Mouse (Mus musculus): Measurements from ENCODE around the gene Sdk1.

The Sdk1 gene

DNA sequence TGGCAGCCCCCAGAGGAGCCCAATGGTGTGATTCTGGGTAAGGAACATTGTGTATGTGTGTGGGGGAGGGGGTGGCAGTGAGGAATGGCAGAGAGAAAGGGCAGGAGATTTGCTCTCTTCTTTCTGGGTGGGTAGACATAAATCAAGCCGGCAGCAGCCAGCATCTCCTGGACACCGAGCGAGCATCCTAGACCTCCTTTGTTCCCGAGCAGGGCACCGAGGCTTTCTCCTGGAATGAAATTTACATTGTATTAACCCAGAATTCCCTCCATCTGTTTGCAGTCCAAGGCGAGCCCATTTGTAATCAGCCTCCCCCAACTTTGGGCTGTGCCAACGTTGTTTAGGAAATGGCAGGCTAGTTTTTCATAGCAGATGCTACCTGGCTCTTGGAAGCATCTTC is 858.9 kb downstream of the Sdk1 start:
- in situ Hi-C loops (cut with MboI, MseI) = no loop called here

DNA sequence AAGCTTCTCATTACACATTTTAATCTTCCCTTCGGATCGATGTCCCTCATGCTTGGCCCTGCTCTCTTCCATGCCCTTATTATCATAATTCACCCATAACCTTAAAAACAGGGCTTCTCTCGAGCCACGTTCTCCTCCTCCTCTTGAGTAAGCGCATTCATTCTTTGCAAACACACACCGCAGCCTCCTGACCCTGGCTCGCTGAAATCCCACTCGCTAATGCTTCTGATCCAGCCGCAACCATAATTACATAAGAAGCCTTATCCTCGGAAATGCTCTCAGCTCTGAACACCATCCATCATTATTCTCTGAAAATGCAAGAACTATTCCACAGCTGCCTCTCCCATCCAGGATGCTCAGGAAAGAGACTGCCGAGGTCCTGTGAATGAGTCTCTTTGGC is 866.1 kb downstream of the Sdk1 start:
- in situ Hi-C loops (cut with MboI, MseI) = no loop called here

DNA sequence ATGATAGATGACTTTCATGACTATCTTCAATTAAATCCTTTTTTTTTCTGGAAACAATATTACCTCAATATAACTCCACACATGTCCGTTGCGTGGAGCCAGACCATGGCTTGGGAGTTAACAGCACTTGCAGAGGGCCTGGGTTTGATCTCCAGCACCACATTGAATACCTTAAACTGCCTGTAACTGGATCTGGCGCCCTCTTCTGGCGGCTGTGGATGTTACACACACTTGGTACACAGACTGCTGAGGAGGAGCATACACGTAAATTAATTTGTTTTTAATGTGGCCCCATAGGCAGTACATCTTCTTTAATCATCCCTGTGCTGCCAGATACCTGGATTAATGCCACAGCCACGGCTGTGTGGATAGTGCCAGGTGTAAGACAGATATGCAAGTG is 870.7 kb downstream of the Sdk1 start:
- in situ Hi-C loops (cut with MboI, MseI) = no loop called here

DNA sequence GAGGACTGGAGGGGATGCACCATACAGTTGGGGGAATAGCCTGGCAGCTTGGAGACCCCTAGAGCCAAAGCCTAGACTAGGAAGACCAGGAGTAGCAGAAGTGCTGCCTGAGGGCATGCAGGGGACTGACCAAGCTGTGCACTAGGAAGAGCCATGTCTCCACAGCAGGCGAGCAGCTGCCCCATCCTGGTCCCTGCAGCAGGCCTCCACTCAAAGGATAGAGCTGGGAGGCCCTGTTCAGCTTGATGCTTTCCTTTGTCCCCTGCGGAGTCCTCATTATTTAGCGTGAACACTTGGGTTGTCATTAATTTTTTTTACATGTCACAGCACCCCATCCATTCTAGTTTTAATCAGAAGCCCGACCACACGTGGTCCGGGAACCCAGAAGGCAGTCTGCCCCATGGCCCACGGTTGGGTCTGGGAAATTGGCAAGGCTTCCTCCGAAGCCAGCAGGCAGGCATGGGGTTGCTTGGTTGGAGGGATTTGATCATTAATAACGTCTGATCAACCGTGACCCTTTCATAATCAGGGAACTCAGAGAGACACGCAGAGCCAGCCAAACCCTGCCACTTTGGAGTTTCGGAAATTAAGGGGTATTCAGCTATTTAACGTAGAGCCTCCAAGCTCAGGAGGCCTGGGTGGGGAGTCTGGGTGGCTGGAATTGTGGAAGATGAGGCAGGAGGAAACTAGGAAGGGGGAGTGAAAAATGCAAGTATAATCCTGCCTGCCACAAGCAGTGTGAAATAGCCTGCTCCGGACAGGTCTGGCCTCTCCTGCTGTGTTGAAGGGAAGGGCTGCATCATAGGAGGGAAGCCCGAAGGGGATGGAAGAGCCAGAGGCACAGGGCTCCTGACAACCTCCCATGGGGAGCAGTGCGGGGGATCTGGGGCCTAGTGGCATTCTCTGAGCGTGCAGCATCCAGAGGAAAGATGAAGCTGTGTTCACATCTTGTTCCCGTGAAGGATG is 872.2 kb downstream of the Sdk1 start:
- in situ Hi-C loops (cut with MboI, MseI) = no loop called here

- in situ Hi-C loops (cut with MboI, MseI) = no loop called here
These were observed 886.5 kb downstream of the Sdk1 start for GRCm38 (mm10) chr5:142127779-142128178.

DNA sequence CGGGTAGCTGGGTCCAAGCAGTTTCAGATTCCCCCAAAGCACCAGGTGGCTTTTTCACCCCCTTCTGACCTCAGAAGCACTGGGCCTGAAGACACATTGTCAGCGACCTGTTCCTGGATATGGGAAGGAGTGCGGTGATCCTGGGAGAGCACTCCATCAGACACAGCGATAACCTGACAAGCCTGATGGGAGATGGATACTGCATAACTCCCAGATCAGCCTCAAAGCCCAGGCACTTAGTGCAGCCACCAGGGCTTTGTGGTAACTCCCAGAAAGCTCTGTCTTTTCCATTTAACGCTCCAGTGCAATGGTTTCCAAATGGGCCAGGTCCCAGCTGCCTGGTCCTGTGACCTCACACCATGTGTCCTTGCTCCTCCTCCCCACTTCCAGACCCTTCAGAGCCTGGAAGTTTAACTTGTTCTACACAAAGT is 886.9 kb downstream of the Sdk1 start:
- in situ Hi-C loops (cut with MboI, MseI) = no loop called here

DNA sequence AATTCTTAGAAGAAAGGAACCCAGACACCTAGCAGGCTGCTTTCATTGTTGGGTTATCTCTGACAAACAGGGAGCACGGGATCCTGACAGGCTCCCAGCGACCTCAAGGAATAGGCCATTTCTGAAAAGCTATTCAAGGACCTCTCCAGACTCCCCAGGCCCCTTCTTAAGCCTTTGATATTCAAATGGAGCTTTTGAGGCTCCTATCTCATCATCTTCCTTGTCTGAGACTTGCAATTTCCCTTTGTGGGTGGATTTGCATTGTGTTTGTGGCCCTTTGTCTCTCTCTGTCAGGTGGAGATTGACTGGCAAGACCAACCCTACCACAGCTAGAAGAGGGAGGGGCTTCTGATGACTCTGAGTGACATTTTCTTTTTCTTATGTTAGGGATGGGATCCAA is 888.7 kb downstream of the Sdk1 start:
- in situ Hi-C loops (cut with MboI, MseI) = loop anchor here (5.0 kb wide), 1 partner anchor 352 kb away; no protein-coding TSS in a partner anchor

DNA sequence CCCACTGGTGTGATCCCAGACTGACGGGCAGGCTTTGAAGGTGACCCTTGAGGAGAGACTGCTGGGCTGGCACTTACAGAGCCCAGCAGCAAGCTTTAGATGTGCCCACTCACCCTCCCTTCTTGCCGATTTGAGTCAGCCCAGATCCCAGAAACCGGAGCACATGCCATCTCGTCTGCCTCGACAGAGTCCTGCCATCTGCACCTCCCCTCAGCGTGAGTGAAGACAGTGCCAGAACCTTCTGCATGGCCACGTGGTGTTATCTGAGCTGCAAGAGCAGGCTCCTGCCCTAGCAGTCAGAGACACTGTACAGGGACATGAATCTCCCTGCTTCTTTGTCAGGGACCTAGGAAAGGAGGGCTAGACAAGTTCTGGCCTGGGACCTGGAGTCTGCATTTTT is 898.7 kb downstream of the Sdk1 start:
- in situ Hi-C loops (cut with MboI, MseI) = loop anchor here (5.0 kb wide), 1 partner anchor 72 kb away; no protein-coding TSS in a partner anchor

DNA sequence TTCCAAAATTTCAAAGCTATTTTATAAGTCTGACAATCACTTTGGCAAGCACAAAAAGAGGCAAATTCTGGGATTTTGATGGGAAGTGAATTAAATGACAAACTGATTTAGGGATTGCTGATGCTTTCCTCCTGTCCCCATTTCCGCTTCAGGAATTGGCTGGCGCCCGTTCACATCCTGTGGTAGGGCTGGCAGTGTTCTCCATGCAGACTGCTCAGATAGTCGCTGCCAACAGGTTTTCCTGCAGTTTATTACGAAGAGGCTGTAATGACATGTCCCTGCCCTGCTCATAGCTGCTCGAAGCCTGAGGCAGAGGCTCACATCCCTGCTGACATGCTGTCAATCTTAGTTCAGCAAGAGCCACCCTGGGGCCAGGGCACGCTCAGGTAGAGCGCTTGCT is 908.3 kb downstream of the Sdk1 start:
- in situ Hi-C loops (cut with MboI, MseI) = no loop called here

GRCm38 (mm10) chr5:142150756-142151155 is 909.5 kb downstream of the Sdk1 start:
- in situ Hi-C loops (cut with MboI, MseI) = no loop called here

DNA sequence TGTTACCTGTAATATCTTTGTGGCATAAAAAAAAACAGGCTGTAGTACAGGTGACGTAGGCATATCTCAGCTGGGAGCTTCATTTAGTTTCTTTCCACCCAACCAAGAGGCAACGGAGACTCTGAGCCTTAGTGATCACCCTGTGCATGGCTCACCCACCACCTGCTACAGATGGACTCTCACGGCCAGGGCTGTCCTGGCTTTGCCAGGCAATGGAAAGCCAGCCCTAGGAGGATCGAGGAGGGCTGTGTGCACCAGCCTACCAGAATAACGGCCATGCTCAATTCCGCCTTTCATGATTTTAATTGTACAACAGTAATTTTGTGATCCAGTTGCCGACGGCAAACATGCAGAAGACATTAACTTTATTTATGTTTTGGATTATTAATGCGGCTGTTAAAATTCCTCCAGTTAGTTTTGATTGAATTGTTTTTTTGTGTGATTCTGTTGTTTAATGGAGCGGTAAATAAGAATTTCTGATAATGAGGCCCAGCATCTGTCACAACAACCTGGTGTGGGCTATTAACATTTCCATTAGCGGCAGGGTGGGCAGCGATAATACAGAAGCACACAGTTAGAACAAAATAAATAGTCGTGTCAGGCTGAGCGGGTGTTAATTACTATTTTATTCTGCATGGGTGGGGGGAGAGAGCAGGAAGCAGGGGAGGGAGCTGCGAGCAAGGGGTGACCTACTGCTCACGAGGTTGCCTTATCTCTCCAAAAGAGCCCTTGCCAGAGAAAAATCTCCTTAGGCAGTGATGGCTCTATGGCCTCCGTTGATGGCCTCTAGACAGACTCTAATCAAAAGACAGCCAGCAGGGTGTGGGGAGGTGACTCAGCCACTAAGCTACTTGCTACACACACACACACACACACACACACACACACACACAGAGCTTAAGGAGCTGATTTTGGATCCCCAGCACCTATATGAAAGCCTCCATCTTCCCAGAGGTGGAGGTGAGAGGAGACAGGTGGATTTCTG is 915.9 kb downstream of the Sdk1 start:
- in situ Hi-C loops (cut with MboI, MseI) = no loop called here

- in situ Hi-C loops (cut with MboI, MseI) = no loop called here
These were observed 922.2 kb downstream of the Sdk1 start for GRCm38 (mm10) chr5:142163483-142163882.

- in situ Hi-C loops (cut with MboI, MseI) = no loop called here
These were observed 932.3 kb downstream of the Sdk1 start for GRCm38 (mm10) chr5:142173636-142174035.

- in situ Hi-C loops (cut with MboI, MseI) = no loop called here
These were observed 936.9 kb downstream of the Sdk1 start for GRCm38 (mm10) chr5:142178164-142178563.

- in situ Hi-C loops (cut with MboI, MseI) = no loop called here
These were observed 938.0 kb downstream of the Sdk1 start for GRCm38 (mm10) chr5:142179304-142179703.

- in situ Hi-C loops (cut with MboI, MseI) = no loop called here
These were observed 940.6 kb downstream of the Sdk1 start for GRCm38 (mm10) chr5:142181862-142182261.

DNA sequence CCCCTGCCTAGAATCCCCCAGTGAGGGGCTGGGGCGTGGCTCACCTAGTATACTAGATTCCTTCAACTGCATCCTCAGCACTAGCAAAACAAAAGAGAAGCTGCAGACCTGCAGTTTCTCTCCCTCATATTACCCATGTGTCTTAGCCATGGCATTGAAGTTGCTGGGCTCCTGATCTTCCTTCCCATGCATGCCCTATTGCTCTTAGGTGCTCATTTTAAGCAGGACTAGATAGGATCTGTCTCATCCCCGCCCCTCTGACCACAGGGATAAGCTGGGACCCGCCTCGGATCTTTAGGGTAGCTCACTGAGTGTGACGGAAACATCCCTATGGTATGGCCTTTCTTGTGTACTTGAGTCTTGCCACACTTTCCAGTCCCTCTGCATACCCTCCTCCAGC is 947.5 kb downstream of the Sdk1 start:
- in situ Hi-C loops (cut with MboI, MseI) = no loop called here

DNA sequence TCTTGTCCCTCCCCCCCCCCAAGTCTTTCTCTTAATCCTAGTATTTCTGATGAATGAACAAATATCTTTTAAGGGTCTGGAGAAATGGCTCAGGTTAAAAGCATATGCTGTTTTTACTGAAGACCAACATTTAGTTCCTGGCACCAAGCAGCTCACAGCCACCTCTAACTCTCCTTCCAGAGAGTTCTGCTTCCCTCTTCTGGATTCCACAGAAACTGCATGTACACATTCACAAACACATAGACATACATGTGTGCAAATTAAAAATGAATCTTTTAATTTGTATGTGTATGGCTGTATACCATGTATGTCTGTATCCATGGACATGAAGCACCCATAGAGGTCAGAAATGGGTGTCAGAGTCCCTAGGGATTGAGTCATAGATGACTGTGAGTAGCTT is 968.6 kb downstream of the Sdk1 start:
- in situ Hi-C loops (cut with MboI, MseI) = loop anchor here (5.0 kb wide), 1 partner anchor 73 kb away; no protein-coding TSS in a partner anchor

DNA sequence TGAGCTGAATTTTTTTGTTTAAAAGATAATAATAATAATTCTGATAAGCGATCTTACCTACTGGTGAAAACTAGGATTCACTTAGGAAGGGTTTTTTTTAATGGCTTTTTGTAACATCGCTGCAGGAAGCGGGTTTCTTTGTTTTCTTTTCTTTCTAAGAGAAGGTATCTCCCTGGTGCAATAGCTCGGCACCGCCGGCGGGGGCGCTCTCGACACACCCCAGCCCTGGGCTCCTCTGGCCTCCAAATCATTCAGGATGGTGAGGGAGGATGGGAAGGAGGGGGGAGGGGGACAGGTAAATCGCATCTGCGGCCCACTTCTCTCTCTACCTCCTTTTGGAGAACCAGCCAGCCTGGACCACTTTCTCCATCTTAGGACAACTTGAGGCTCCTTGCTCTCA is 971.0 kb downstream of the Sdk1 start:
- in situ Hi-C loops (cut with MboI, MseI) = loop anchor here (5.0 kb wide), 1 partner anchor 75 kb away; no protein-coding TSS in a partner anchor

- in situ Hi-C loops (cut with MboI, MseI) = no loop called here
These were observed 974.7 kb downstream of the Sdk1 start for GRCm38 (mm10) chr5:142215981-142216380.

DNA sequence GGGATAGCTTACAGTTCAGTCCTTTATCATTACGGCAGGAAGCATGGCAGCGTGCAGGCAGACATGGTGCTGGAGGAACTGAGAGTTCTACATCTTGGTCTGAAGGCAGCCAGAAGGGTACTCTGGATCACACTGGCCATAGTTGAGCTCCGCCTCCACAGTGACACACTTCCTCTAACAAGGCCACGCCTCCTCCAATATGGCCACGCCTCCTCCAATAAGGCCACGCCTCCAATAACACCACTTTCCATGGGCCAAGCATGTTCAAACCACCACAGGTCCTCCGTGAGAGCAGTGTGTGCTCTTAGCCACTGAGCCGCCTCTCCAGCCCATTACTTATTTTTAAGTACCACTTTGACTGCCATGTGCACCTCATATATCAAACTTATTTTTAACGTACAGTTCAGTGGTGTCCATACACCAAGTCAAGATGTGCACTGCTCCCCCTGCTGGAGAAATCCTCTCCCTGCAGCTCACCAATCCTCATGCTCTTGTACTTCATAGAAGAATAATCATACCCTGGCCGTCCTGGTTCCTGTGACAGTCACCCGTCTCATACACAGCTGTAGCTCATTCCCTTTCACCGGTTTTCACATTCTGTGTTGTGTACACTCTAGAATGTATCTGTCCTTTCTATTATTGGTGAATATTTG is 979.7 kb downstream of the Sdk1 start:
- in situ Hi-C loops (cut with MboI, MseI) = no loop called here
